Mouse (Mus musculus): ENCODE measurements at regions not wholly inside any gene's neighbourhood (a gene's known extent, or its start where the extent isn't known, plus 50 kb on each side); places are given as distances from the start of the nearest gene placed in this dataset.

Small RNAs in the stretch of these regions (microRNA-seq; reads per million reads assigned to microRNA genes)
- gene Gm23881, result 0 reads per million in 2 experiments

Measured in layer of hippocampus, adult 8-10 months (tissue).